Mouse (Mus musculus): Measurements from ENCODE around the gene Oser1. TPM values are rescaled to one million over a fixed set of nuclear protein-coding genes. Genes with fewer than 3 reads are reported as not detected.

Oser1 gene
- total and polyA plus RNA-seq, 3 experiments = 29.0 to 44.9 (median 38.1) TPM

DNA sequence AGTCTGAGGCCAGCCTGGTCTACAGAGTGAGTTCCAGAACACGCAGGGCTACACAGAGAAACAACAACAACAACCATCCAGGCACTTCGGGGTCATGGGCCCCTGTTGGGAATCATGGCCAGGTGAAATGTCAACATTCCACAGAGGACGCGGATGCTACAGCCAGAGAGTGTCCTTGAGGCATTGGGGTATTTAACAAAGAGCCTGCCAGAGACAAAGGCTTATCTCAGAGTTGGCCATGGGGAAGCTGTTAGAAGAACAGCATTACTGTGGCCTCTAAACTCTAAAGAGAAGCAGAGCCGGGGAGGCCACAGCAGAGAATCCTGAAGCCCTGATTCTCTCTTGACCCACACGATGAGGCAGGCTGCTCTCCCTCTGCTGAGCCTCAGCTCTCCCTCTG is 44.4 kb upstream of the Oser1 start:
- in situ Hi-C loops (cut with MboI; ENCODE audit: low pct_ligation_motif_present, low pct_unique_long_range_greater_than_20kb, low sequenced_read_pairs) = no loop called here
- TF ChIP-seq RCOR1 (conservative IDR thresholded peaks at IDR 0.05; ENCODE audit: low read depth, low read length) (no peak), CHD1 (IDR thresholded peaks at IDR 0.05; ENCODE audit: low read depth, low read length) (no peak), MXI1 (IDR thresholded peaks at IDR 0.05; ENCODE audit: low read depth, low read length) (no peak), MYC (IDR thresholded peaks at IDR 0.05; ENCODE audit: low read depth, low read length) (no peak), MEF2A (IDR thresholded peaks at IDR 0.05; ENCODE audit: borderline replicate concordance, low read depth, low read length) (no peak), ZNF384 (IDR thresholded peaks at IDR 0.05; ENCODE audit: low read depth, low read length) (no peak), EP300 (IDR thresholded peaks at IDR 0.05; ENCODE audit: low read length) (no peak), MAFK (IDR thresholded peaks at IDR 0.05; ENCODE audit: insufficient replicate concordance, low read length) (no peak), ETS1 (conservative IDR thresholded peaks at IDR 0.05; ENCODE audit: low read depth, low read length) (no peak), RAD21 (IDR thresholded peaks at IDR 0.05; ENCODE audit: low read depth, low read length) (no peak)
- Histone ChIP-seq H3K4me1 (ENCODE audit: control insufficient read depth in 1 of 2, insufficient read depth in 2 of 2) (peaks cover 0 to 14% of the 10 kb centered on the region in 2 experiments; a peak in 3 of 4 replicates), H3K9ac (ENCODE audit: insufficient read depth, low read depth) (no peak overlapping the region), H3K27ac (ENCODE audit: insufficient read depth, low read depth) (no peak overlapping the region), H3K4me3 (replicated peaks in 1 of 3; ENCODE audit: low read depth in 2 of 3, low read length in 2 of 3, poor library complexity in 1 of 3) (no peak overlapping the region), H3K79me2 (replicated peaks; ENCODE audit: control insufficient read depth, extremely low read depth, insufficient read depth, poor library complexity, severe bottlenecking) (no peaks in the 10 kb centered on the region), H3K27me3 (replicated peaks) (peaks cover 7% of the 10 kb centered on the region), H3K4me2 (ENCODE audit: insufficient read depth, low read depth, poor library complexity, severe bottlenecking) (no peak overlapping the region), H3K9me3 (replicated peaks; ENCODE audit: low read length) (no peaks in the 10 kb centered on the region), H3K36me3 (replicated peaks in 1 of 2; ENCODE audit: control insufficient read depth in 1 of 2, insufficient read depth in 1 of 2, low read length in 1 of 2) (peaks cover 10 to 46% of the 10 kb centered on the region in 2 experiments)
- dilution Hi-C loops (cut with MboI; ENCODE audit: extremely low pct_ligation_motif_present, extremely low pct_unique_long_range_greater_than_20kb, low sequenced_read_pairs) = no loop called here
- no peak for DNase-seq (ENCODE audit: extremely low read depth)

DNA sequence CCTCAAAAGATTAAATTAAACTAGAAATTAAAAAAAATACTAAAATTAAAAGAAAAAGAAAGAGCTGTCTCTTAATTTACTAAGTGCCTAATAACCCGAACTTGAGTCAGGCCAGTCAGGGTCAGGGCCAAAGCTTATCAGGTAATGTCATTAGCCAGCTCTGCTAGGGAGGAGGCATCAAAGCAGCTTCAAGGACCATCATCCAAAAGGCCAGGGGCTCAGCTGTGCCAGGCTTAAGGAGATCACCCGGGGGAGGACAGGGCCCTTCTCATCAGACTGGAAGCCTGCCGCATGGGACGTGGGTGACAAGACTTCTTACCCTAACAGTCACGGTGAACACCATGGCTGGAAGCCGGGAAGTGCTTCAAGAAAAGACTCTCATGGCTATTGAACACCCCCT is 43.1 kb upstream of the Oser1 start:
- in situ Hi-C loops (cut with MboI; ENCODE audit: low pct_ligation_motif_present, low pct_unique_long_range_greater_than_20kb, low sequenced_read_pairs) (no loop called here), dilution Hi-C loops (cut with MboI; ENCODE audit: extremely low pct_ligation_motif_present, extremely low pct_unique_long_range_greater_than_20kb, low sequenced_read_pairs) (no loop called here)
- H3K9me3 ChIP-seq (replicated peaks; ENCODE audit: low read length) = no peaks in the 10 kb centered on the region
- H3K79me2 ChIP-seq (replicated peaks; ENCODE audit: control insufficient read depth, extremely low read depth, insufficient read depth, poor library complexity, severe bottlenecking) = no peaks in the 10 kb centered on the region
- TF ChIP-seq MAFK (IDR thresholded peaks at IDR 0.05; ENCODE audit: insufficient replicate concordance, low read length) = no peak
- H3K4me3 ChIP-seq (replicated peaks in 1 of 3; ENCODE audit: low read depth in 2 of 3, low read length in 2 of 3, poor library complexity in 1 of 3) = no peak overlapping the region
- no peak overlapping the region for H3K4me2 ChIP-seq (ENCODE audit: insufficient read depth, low read depth, poor library complexity, severe bottlenecking)
- H3K36me3 ChIP-seq (replicated peaks in 1 of 2; ENCODE audit: control insufficient read depth in 1 of 2, insufficient read depth in 1 of 2, low read length in 1 of 2) = peaks cover 10 to 46% of the 10 kb centered on the region in 2 experiments
- no peak for DNase-seq (ENCODE audit: extremely low read depth)
- no peaks in the 10 kb centered on the region for H3K27me3 ChIP-seq (replicated peaks)
- no peak overlapping the region for H3K9ac ChIP-seq (ENCODE audit: insufficient read depth, low read depth)
- no peak overlapping the region for H3K27ac ChIP-seq (ENCODE audit: insufficient read depth, low read depth)
- peaks cover 0 to 10% of the 10 kb centered on the region in 2 experiments; a peak in 3 of 4 replicates for H3K4me1 ChIP-seq (ENCODE audit: control insufficient read depth in 1 of 2, insufficient read depth in 2 of 2)

DNA sequence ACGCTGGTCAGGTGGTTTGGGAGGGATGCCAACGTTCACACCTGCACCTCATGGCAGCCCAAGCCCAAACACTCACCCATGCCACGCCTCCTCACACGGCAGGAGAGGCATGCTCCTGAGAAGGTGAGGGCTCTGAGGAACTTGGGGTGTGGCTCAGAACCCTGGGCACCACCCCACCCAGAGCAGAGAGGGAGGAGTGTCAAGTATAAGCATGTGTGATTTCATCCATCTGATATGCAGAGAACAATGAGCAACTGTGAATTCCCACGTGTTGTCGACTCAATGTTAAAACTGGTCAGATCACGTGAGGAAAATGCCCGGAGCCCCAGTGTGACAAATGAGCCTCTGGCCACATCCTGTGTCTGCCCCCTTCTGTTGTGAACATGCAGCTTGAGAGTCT is 42.3 kb upstream of the Oser1 start:
- Histone ChIP-seq H3K4me3 (replicated peaks in 1 of 3; ENCODE audit: low read depth in 2 of 3, low read length in 2 of 3, poor library complexity in 1 of 3) (no peak overlapping the region), H3K9ac (ENCODE audit: insufficient read depth, low read depth) (no peak overlapping the region), H3K27me3 (replicated peaks) (no peaks in the 10 kb centered on the region), H3K4me1 (ENCODE audit: control insufficient read depth in 1 of 2, insufficient read depth in 2 of 2) (peaks cover 0 to 9% of the 10 kb centered on the region in 2 experiments; a peak in 3 of 4 replicates), H3K27ac (ENCODE audit: insufficient read depth, low read depth) (no peak overlapping the region), H3K79me2 (replicated peaks; ENCODE audit: control insufficient read depth, extremely low read depth, insufficient read depth, poor library complexity, severe bottlenecking) (no peaks in the 10 kb centered on the region), H3K36me3 (replicated peaks in 1 of 2; ENCODE audit: control insufficient read depth in 1 of 2, insufficient read depth in 1 of 2, low read length in 1 of 2) (peaks cover 10 to 46% of the 10 kb centered on the region in 2 experiments), H3K4me2 (ENCODE audit: insufficient read depth, low read depth, poor library complexity, severe bottlenecking) (no peak overlapping the region), H3K9me3 (replicated peaks; ENCODE audit: low read length) (no peaks in the 10 kb centered on the region)
- dilution Hi-C loops (cut with MboI; ENCODE audit: extremely low pct_ligation_motif_present, extremely low pct_unique_long_range_greater_than_20kb, low sequenced_read_pairs) (no loop called here), in situ Hi-C loops (cut with MboI; ENCODE audit: low pct_ligation_motif_present, low pct_unique_long_range_greater_than_20kb, low sequenced_read_pairs) (no loop called here)
- TF ChIP-seq MAZ (IDR thresholded peaks at IDR 0.05; ENCODE audit: low read depth, low read length) = no peak
- TF ChIP-seq ZNF384 (IDR thresholded peaks at IDR 0.05; ENCODE audit: low read depth, low read length) = no peak
- no peak for TF ChIP-seq E2F4 (IDR thresholded peaks at IDR 0.05; ENCODE audit: insufficient replicate concordance, low read depth, low read length)
- TF ChIP-seq MAX (IDR thresholded peaks at IDR 0.05; ENCODE audit: low read length) = no peak
- TF ChIP-seq TBP (conservative IDR thresholded peaks at IDR 0.05; ENCODE audit: low read depth, low read length) = no peak
- no peak for TF ChIP-seq CHD1 (IDR thresholded peaks at IDR 0.05; ENCODE audit: low read depth, low read length)
- no peak for TF ChIP-seq KAT2A (IDR thresholded peaks at IDR 0.05; ENCODE audit: insufficient replicate concordance, low read length)
- TF ChIP-seq ZMIZ1 (IDR thresholded peaks at IDR 0.05; ENCODE audit: low read depth, low read length) = no peak
- DNase-seq (ENCODE audit: extremely low read depth) = no peak

Data from CH12.LX (cell line).